Mouse (Mus musculus) lung, embryonic 16.5 days (tissue): Measurements from ENCODE around the gene Erc2. TPM values are rescaled to one million over a fixed set of nuclear protein-coding genes. Genes with fewer than 3 reads are reported as not detected.
"Not testable (repeated sequence)": the region's sequence is repeated elsewhere in the genome, so short reads cannot be mapped to it uniquely, and the experiment has no call there.

ENCODE experiments used
- ATAC-seq: fragments of 200-750 bp; cut with Nextera tagmentation; 2 replicates; pipeline ENCODE4 v1.8.0; 2017; ENCODE audit warnings: low read depth, mild to moderate bottlenecking, moderate library complexity
- H3K27ac ChIP-seq: fragments of 300-500 bp; sonication (generic); 2 replicates; pipeline ENCODE4 v1.5.1; 2014; ENCODE audit warnings: mild to moderate bottlenecking, control low read depth, low read length
- H3K27me3 ChIP-seq: fragments of 300-500 bp; sonication (generic); 2 replicates; pipeline ENCODE4 v1.6.1; 2014; ENCODE audit warnings: low read depth, low read length, mixed read lengths; ENCODE audit not compliant: control insufficient read depth, insufficient read depth
- H3K36me3 ChIP-seq: fragments of 300-500 bp; sonication (generic); 2 replicates; pipeline ENCODE4 v1.6.1; 2014; ENCODE audit warnings: low read length; ENCODE audit not compliant: control insufficient read depth, insufficient read depth
- H3K4me1 ChIP-seq: fragments of 300-500 bp; sonication (generic); replicated peaks from 2 replicates; pipeline ENCODE4 v1.6.1; 2014; ENCODE audit warnings: low read length, mixed read lengths; ENCODE audit not compliant: control insufficient read depth, insufficient read depth
- H3K4me2 ChIP-seq: fragments of 300-500 bp; sonication (generic); 2 replicates; pipeline ENCODE4 v1.6.1; 2014; ENCODE audit warnings: low read depth, low read length, control low read depth
- H3K4me3 ChIP-seq: fragments of 300-500 bp; sonication (generic); 2 replicates; pipeline ENCODE4 v1.5.1; 2014; ENCODE audit warnings: mild to moderate bottlenecking, low read length, control low read depth
- H3K9ac ChIP-seq: fragments of 300-500 bp; sonication (generic); 2 replicates; pipeline ENCODE4 v1.6.1; 2014; ENCODE audit warnings: low read length, control low read depth
- H3K9me3 ChIP-seq: fragments of 300-500 bp; sonication (generic); 2 replicates; pipeline ENCODE4 v1.6.1; 2016; ENCODE audit warnings: low read length; ENCODE audit not compliant: control insufficient read depth
- WGBS: fragments of 180-500 bp; shearing (Covaris S2); extraction: QIAGEN DNeasy Blood & Tissue Kit; methylation state at CpG from one replicate; pipeline ENCODE4 v1.1.7; 2014; 5-methylcytosine and 5-hydroxymethylcytosine counted together
- polyA plus RNA-seq: library from polyadenylated mRNA; unstranded; fragments of >200 nt; fragmentation: Nextera tagmentation; extraction: Ambion mirVana; gene quantifications from 2 replicates; pipeline ENCODE4 v1.2.1, GENCODE M21; 2015

Erc2 gene
- 1.5 and 1.9 TPM in 2 replicates for polyA plus RNA-seq

GRCm38 (mm10) chr14:27622176-27622922, at the start of gene Erc2:
Erc2 (plus strand) TSS chr14:27622428.
- ATAC-seq, result peak; percentile 97
- Histone ChIP-seq H3K27ac (no peak within 1 kb of the TSS), H3K9ac (peak within 1 kb of the TSS; percentile 71), H3K4me2 (peak within 1 kb of the TSS; percentile 91), H3K27me3 (peaks cover 10% of the 10 kb centered on the region), H3K9me3 (no peaks in the 10 kb centered on the region), H3K36me3 (no peaks in the 10 kb centered on the region), H3K4me3 (peak within 1 kb of the TSS; percentile 71), H3K4me1 (no peaks in the 10 kb centered on the region; the same call in 1 of the 2 replicates)
- WGBS, result 2% methylated on average over 46 of the region's 78 CpGs

- no peak for ATAC-seq
- Histone ChIP-seq H3K27ac (no peak overlapping the region), H3K4me3 (no peak overlapping the region), H3K4me1 (no peaks in the 10 kb centered on the region), H3K4me2 (no peak overlapping the region), H3K9me3 (no peaks in the 10 kb centered on the region), H3K36me3 (no peaks in the 10 kb centered on the region), H3K9ac (no peak overlapping the region), H3K27me3 (no peaks in the 10 kb centered on the region)
- 61% methylated on average over 2 of the region's 2 CpGs for WGBS
These were observed 43.8 kb upstream of the Erc2 start for GRCm38 (mm10) chr14:27578443-27578842.

- H3K4me1 ChIP-seq, H3K36me3 ChIP-seq, H3K9me3 ChIP-seq, ATAC-seq, H3K27ac ChIP-seq, H3K27me3 ChIP-seq, H3K4me2 ChIP-seq, H3K4me3 ChIP-seq, H3K9ac ChIP-seq: not testable (repeated sequence)
These were observed 32.6 kb upstream of the Erc2 start for GRCm38 (mm10) chr14:27589616-27590015.

- H3K36me3 ChIP-seq, result no peaks in the 10 kb centered on the region
- H3K4me2 ChIP-seq, result no peak overlapping the region
- H3K9ac ChIP-seq, result no peak overlapping the region
- ATAC-seq, result no peak
- H3K27me3 ChIP-seq, result no peaks in the 10 kb centered on the region
- no peak overlapping the region for H3K27ac ChIP-seq
- no peaks in the 10 kb centered on the region for H3K9me3 ChIP-seq
- 79% methylated on average over 7 of the region's 7 CpGs for WGBS
- no peaks in the 10 kb centered on the region for H3K4me1 ChIP-seq
- H3K4me3 ChIP-seq, result no peak overlapping the region
These were observed 30.1 kb upstream of the Erc2 start for GRCm38 (mm10) chr14:27592163-27592562.

GRCm38 (mm10) chr14:27596265-27596664, 26.0 kb upstream of the Erc2 start:
- Histone ChIP-seq H3K4me3 (no peak overlapping the region), H3K27me3 (no peaks in the 10 kb centered on the region), H3K27ac (no peak overlapping the region), H3K9me3 (no peaks in the 10 kb centered on the region), H3K4me1 (no peaks in the 10 kb centered on the region), H3K4me2 (no peak overlapping the region), H3K36me3 (no peaks in the 10 kb centered on the region), H3K9ac (no peak overlapping the region)
- 1% methylated on average over 7 of the region's 7 CpGs for WGBS
- ATAC-seq, result peak; percentile 80

- no peak for ATAC-seq
- H3K36me3 ChIP-seq, result no peaks in the 10 kb centered on the region
- H3K27ac ChIP-seq, result no peak overlapping the region
- H3K4me2 ChIP-seq, result no peak overlapping the region
- no peak overlapping the region for H3K9ac ChIP-seq
- no peaks in the 10 kb centered on the region for H3K9me3 ChIP-seq
- H3K27me3 ChIP-seq, result no peaks in the 10 kb centered on the region
- H3K4me3 ChIP-seq, result no peak overlapping the region
- WGBS, result 66% methylated on average over 13 of the region's 13 CpGs
- no peaks in the 10 kb centered on the region for H3K4me1 ChIP-seq
These were observed 20.1 kb upstream of the Erc2 start for GRCm38 (mm10) chr14:27602136-27602535.

GRCm38 (mm10) chr14:27607419-27607818, 14.8 kb upstream of the Erc2 start:
- WGBS, result 73% methylated on average over 3 of the region's 3 CpGs
- no peaks in the 10 kb centered on the region for H3K4me1 ChIP-seq
- no peak overlapping the region for H3K9ac ChIP-seq
- no peak overlapping the region for H3K4me2 ChIP-seq
- ATAC-seq, result no peak
- no peaks in the 10 kb centered on the region for H3K9me3 ChIP-seq
- H3K4me3 ChIP-seq, result no peak overlapping the region
- H3K36me3 ChIP-seq, result no peaks in the 10 kb centered on the region
- H3K27ac ChIP-seq, result no peak overlapping the region
- H3K27me3 ChIP-seq, result no peaks in the 10 kb centered on the region

- WGBS, result 66% methylated on average over 5 of the region's 5 CpGs
- H3K27ac ChIP-seq, result no peak overlapping the region
- H3K27me3 ChIP-seq, result no peaks in the 10 kb centered on the region
- H3K9me3 ChIP-seq, result no peaks in the 10 kb centered on the region
- H3K4me2 ChIP-seq, result no peak overlapping the region
- no peaks in the 10 kb centered on the region for H3K4me1 ChIP-seq
- no peak overlapping the region for H3K9ac ChIP-seq
- no peaks in the 10 kb centered on the region for H3K36me3 ChIP-seq
- no peak overlapping the region for H3K4me3 ChIP-seq
- no peak for ATAC-seq
These were observed 8.5 kb upstream of the Erc2 start for GRCm38 (mm10) chr14:27613766-27614165.

- no peak overlapping the region for H3K9ac ChIP-seq
- ATAC-seq, result no peak
- no peak overlapping the region for H3K4me3 ChIP-seq
- H3K4me1 ChIP-seq, result no peaks in the 10 kb centered on the region
- H3K9me3 ChIP-seq, result no peaks in the 10 kb centered on the region
- no peak overlapping the region for H3K27ac ChIP-seq
- no peak overlapping the region for H3K4me2 ChIP-seq
- no peaks in the 10 kb centered on the region; the same call in 1 of the 2 replicates for H3K27me3 ChIP-seq
- no peaks in the 10 kb centered on the region for H3K36me3 ChIP-seq
- WGBS, result 58% methylated on average over 3 of the region's 3 CpGs
These were observed 4.9 kb upstream of the Erc2 start for GRCm38 (mm10) chr14:27617286-27617685.
